Mouse (Mus musculus) neural tube, embryonic 13.5 days (tissue): ENCODE data around the gene Ppm1l. TPM values are rescaled to one million over a fixed set of nuclear protein-coding genes. Genes with fewer than 3 reads are reported as not detected.
"Not testable (repeated sequence)": the region's sequence is repeated elsewhere in the genome, so short reads cannot be mapped to it uniquely, and the experiment has no call there.

Experiments used
- ATAC-seq: fragments of 200-750 bp; cut with Nextera tagmentation; 2 replicates; pipeline ENCODE4 v1.8.0; 2017; ENCODE audit warnings: low read depth, mild to moderate bottlenecking, moderate TSS enrichment, moderate library complexity
- H3K27ac ChIP-seq: fragments of 300-500 bp; sonication (generic); replicated peaks from 2 replicates; pipeline ENCODE4 v1.5.1; 2015; ENCODE audit warnings: moderate library complexity, mild to moderate bottlenecking, inconsistent platforms
- H3K27me3 ChIP-seq: fragments of 300-500 bp; sonication (generic); 2 replicates; pipeline ENCODE4 v1.6.1; 2015; ENCODE audit warnings: mild to moderate bottlenecking, inconsistent platforms
- H3K36me3 ChIP-seq: fragments of 300-500 bp; sonication (generic); 2 replicates; pipeline ENCODE4 v1.6.1; 2015; ENCODE audit warnings: mild to moderate bottlenecking, inconsistent platforms
- H3K4me1 ChIP-seq: fragments of 300-500 bp; sonication (generic); replicated peaks from 2 replicates; pipeline ENCODE4 v1.6.1; 2015; ENCODE audit warnings: inconsistent platforms
- H3K4me2 ChIP-seq: fragments of 300-500 bp; sonication (generic); 2 replicates; pipeline ENCODE4 v1.6.1; 2015; ENCODE audit warnings: inconsistent platforms, mild to moderate bottlenecking, moderate library complexity
- H3K4me3 ChIP-seq: fragments of 300-500 bp; sonication (generic); 2 replicates; pipeline ENCODE4 v1.5.1; 2015; ENCODE audit warnings: mild to moderate bottlenecking, inconsistent platforms
- H3K9ac ChIP-seq: fragments of 300-500 bp; sonication (generic); 2 replicates; pipeline ENCODE4 v1.6.1; 2015; ENCODE audit warnings: moderate library complexity, mild to moderate bottlenecking, inconsistent platforms
- H3K9me3 ChIP-seq: fragments of 300-500 bp; sonication (generic); 2 replicates; pipeline ENCODE4 v1.6.1; 2016; ENCODE audit warnings: inconsistent platforms
- WGBS: fragments of 180-500 bp; shearing (Covaris S2); methylation state at CpG from one replicate; pipeline ENCODE4 v1.1.7; 2015; 5-methylcytosine and 5-hydroxymethylcytosine counted together
- polyA plus RNA-seq: library from polyadenylated mRNA; unstranded; fragments of >200 nt; fragmentation: Nextera tagmentation; extraction: Ambion mirVana; gene quantifications from 2 replicates; pipeline ENCODE4 v1.2.1, GENCODE M21; 2015

The Ppm1l gene
- polyA plus RNA-seq, 1 experiment from 2014 or later = 24.9 TPM

DNA sequence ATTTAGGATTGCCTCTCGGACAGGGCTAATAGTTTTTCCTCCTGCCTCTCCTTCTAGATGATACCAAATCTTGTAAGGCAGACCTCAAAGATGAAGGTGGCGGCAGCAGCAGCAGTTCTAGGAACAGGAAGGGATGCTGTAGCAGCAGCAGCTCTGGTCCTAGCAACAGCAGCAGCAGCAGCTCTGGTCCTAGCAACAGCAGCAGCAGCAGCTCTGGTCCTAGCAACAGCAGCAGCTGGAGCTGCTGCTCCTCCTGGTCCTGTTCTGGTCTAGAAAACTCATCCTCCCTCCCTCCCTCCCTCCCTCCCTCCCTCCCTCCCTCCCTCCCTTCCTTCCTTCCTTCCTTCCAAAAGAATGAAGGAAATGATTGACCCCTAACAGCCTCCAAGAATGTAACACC lies 108.1 kb downstream of the Ppm1l start:
- H3K9ac ChIP-seq, H3K9me3 ChIP-seq, H3K4me3 ChIP-seq, H3K27me3 ChIP-seq, H3K4me2 ChIP-seq, ATAC-seq, H3K27ac ChIP-seq, H3K36me3 ChIP-seq: not testable (repeated sequence)
- peaks cover 16% of the 10 kb centered on the region for H3K4me1 ChIP-seq
- 76% methylated on average over 2 of the region's 2 CpGs for WGBS

DNA sequence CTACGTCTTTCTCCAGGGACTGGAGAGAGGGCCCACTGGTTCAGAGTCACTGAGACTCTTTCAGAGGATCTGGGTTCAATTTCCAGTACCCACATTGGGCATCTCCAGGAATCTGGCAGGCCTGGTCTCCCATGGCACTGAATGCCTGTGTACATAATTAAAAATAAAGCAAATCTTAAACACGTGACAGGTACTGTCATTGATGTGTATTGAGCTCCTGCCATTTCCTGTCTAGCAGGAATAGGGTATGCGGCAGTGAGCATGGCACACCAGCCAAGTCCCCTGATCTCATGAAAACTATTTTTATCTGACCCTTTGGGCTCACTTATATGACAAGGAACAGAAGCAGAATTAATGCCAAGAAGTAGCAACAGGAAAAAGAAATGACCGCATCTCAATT lies 110.6 kb downstream of the Ppm1l start:
- Histone ChIP-seq H3K9me3 (peaks cover 2% of the 10 kb centered on the region; the same call in 1 of the 2 replicates), H3K4me3 (no peak overlapping the region), H3K27ac (no peak overlapping the region), H3K4me1 (peaks cover 16% of the 10 kb centered on the region), H3K9ac (no peak overlapping the region), H3K27me3 (no peaks in the 10 kb centered on the region), H3K4me2 (no peak overlapping the region), H3K36me3 (no peaks in the 10 kb centered on the region)
- 82% methylated on average over 4 of the region's 4 CpGs for WGBS
- no peak for ATAC-seq

DNA sequence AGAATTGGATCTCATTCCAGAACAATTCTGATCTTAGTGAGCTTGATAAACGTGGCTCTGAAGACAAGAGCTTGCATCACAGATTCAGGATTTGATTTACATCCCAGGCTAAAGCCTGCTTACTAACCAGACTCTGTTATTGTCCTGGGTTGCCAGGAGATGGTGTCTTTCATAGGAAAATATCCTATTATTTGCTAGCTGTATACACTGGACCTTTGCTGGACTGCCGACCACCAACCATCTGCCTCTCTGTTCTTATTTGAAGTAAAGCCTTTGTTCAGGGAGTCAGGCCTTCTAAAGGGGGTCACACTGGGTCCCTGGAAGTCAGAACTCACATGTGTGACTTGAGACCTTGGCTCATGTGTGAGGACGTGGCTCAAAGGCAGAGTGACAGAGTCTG lies 111.6 kb downstream of the Ppm1l start:
- no peak overlapping the region for H3K27ac ChIP-seq
- no peaks in the 10 kb centered on the region for H3K36me3 ChIP-seq
- no peak overlapping the region for H3K9ac ChIP-seq
- H3K9me3 ChIP-seq = no peaks in the 10 kb centered on the region
- H3K27me3 ChIP-seq = no peaks in the 10 kb centered on the region
- H3K4me1 ChIP-seq = peaks cover 17% of the 10 kb centered on the region
- no peak overlapping the region for H3K4me2 ChIP-seq
- WGBS = 16% methylated on average over 3 of the region's 3 CpGs
- no peak overlapping the region for H3K4me3 ChIP-seq
- no peak for ATAC-seq

DNA sequence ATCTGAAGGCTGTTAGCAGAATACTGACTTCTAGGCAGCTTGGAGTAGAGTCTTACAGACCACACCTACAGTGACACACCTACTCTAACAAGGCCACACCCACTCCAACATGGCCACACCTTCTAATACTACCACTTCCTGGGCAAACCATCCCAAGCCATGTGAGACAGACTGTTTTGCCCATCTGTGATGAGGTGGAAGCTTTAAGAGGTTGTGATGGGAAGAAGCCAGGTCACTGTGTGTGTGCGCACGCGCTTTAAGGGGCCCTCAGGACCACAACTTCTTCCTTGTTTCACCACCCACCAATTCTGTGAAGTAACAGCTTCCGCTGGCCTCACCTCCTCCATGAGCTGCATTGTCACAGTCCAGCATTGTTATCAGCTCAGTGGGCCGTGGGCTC lies 112.7 kb downstream of the Ppm1l start:
- Histone ChIP-seq H3K4me1 (peaks cover 25% of the 10 kb centered on the region), H3K27ac (no peak overlapping the region), H3K4me3 (no peak overlapping the region), H3K27me3 (no peaks in the 10 kb centered on the region), H3K9me3 (no peaks in the 10 kb centered on the region), H3K9ac (no peak overlapping the region), H3K4me2 (no peak overlapping the region), H3K36me3 (no peaks in the 10 kb centered on the region)
- WGBS = 92% methylated on average over 5 of the region's 5 CpGs
- ATAC-seq = no peak

DNA sequence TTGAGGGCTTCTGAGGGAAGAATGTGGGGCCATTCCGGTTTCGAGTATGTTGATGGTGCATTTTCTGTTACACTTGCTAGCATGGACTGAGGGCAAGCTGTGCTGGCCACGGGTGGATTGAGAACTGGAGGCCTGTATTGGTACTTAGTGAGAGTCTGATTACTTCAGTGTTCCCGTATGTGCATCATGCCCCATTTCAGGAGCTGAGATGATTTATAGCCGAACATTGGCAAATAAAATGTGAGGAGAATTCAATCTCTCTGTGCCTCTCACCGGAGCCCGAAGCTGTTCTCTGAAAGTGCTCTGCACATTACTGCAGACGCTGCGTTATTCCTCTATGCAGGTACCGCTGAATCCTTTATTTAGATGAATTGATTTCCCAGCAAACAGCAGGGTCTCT lies 116.9 kb downstream of the Ppm1l start:
- no peaks in the 10 kb centered on the region for H3K9me3 ChIP-seq
- no peak overlapping the region for H3K4me2 ChIP-seq
- peaks cover 18% of the 10 kb centered on the region for H3K4me1 ChIP-seq
- H3K27ac ChIP-seq = peak overlapping the region; percentile 23; the same call in 1 of the 2 replicates
- no peak overlapping the region for H3K4me3 ChIP-seq
- no peaks in the 10 kb centered on the region for H3K36me3 ChIP-seq
- 68% methylated on average over 10 of the region's 10 CpGs for WGBS
- H3K9ac ChIP-seq = no peak overlapping the region
- H3K27me3 ChIP-seq = no peaks in the 10 kb centered on the region
- ATAC-seq = no peak

DNA sequence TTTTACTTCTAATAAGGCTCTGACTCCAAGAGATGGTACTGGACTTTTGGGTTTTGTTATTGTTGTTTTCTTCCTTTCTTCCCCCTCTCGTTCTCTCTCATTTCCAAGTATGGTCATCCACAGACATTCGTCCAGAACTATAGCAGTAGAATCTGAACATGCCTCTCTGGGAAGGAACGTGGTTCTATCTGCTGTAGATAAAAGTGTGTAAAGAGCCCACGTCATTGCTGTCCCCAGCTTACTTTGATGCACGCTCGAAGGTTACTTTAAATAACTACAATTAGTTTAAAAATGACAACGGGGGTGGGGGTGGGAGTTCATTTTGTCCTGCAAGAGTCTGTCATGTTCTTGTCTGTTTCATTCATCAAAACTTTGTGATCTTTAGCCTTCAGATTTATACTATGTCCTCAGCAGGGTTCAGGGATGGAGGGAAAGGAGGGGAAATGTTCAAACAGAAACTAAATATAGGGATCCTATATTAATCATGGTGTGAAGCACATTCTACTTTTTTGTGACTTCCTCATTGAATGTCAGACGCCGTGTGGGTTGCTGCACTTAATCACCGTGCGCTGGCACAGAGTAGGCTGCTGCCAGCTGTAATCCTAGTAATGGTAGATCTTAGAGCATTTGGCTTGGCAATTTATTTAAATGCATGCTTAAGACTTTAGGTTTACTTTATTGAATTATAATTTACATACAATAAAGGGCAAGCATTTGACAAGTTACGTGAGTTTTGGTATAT lies 122.3 kb downstream of the Ppm1l start:
- ATAC-seq = no peak
- Histone ChIP-seq H3K27ac (no peak overlapping the region), H3K4me3 (no peak overlapping the region), H3K9me3 (no peaks in the 10 kb centered on the region), H3K9ac (no peak overlapping the region), H3K4me2 (no peak overlapping the region), H3K4me1 (peaks cover 15% of the 10 kb centered on the region), H3K27me3 (no peaks in the 10 kb centered on the region), H3K36me3 (no peaks in the 10 kb centered on the region)
- 79% methylated on average over 12 of the region's 12 CpGs for WGBS

DNA sequence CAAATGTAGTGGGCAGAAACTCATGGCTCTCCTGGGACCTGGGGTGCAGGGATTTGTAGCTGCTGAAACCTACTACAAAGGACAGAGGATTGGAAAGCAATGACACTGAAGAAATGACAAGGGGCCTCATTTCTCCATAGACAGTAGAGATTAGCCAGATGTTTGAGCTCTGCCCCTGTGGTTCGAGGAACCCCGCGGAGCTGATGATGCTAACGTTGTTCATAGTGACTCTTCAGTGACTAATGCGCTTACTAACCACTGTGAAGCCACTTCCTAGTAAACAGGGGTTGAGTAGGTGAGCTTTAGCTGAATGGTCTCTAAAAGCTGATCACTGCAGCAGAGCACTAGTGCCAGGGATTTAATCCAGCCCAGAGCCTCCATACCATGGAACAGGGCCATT lies 124.1 kb downstream of the Ppm1l start:
- Histone ChIP-seq H3K36me3 (no peaks in the 10 kb centered on the region), H3K9me3 (no peaks in the 10 kb centered on the region), H3K4me1 (peaks cover 6% of the 10 kb centered on the region), H3K9ac (no peak overlapping the region), H3K4me2 (no peak overlapping the region), H3K27me3 (no peaks in the 10 kb centered on the region), H3K27ac (no peak overlapping the region), H3K4me3 (no peak overlapping the region)
- WGBS = 55% methylated on average over 5 of the region's 5 CpGs
- ATAC-seq = no peak

DNA sequence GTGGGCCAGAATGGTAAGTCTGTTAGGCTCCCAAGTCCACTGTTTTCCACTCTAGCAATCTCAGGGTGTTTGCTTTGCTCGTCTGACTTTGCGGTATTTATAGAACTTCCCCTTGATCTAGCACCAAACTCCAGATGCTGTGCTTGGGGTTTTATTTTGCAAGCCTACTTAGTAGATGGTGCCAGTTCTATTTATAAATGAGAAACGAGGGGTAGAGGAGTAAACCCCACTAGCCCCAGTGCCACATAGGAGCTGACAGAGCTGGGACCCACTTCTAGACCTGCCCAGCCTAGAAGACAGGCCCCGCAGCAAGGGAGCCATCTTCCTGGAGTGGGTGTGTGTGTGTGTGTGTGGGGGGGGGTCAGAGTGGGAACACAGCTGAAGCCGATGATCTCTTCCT lies 130.3 kb downstream of the Ppm1l start:
- 0 out of 2 replicates have a peak, but pooled peaks cover 3% of the 10 kb centered on the region for H3K4me1 ChIP-seq
- no peak for ATAC-seq
- 89% methylated on average over 5 of the region's 5 CpGs for WGBS
- H3K36me3 ChIP-seq = no peaks in the 10 kb centered on the region
- H3K4me2 ChIP-seq = no peak overlapping the region
- H3K27ac ChIP-seq = no peak overlapping the region
- H3K4me3 ChIP-seq = no peak overlapping the region
- H3K9ac ChIP-seq = no peak overlapping the region
- no peaks in the 10 kb centered on the region for H3K27me3 ChIP-seq
- no peaks in the 10 kb centered on the region for H3K9me3 ChIP-seq

DNA sequence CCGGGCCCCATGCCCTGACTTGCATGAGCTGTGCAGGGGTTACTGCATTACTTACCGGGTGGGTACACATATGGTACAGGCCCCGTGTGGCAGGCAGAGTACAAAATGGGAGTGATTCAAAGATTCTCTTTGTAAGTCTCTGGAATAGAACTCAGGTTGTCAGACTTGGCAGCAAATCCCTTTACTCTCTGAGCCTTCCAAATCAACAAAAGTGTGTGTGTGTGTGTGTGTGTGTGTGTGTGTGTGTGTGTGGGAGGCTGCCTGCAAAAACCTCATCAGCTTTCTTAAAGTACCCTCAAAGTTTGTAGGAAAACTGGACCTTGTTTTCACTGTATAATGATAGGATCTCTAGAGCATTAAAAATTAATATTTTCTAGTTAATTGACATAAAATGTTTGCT lies 132.4 kb downstream of the Ppm1l start:
- no peak overlapping the region for H3K27ac ChIP-seq
- H3K4me3 ChIP-seq = no peak overlapping the region
- H3K9me3 ChIP-seq = no peaks in the 10 kb centered on the region
- H3K4me1 ChIP-seq = 0 out of 2 replicates have a peak, but pooled peaks cover 3% of the 10 kb centered on the region
- H3K9ac ChIP-seq = no peak overlapping the region
- WGBS = 71% methylated on average over 3 of the region's 3 CpGs
- no peak for ATAC-seq
- H3K27me3 ChIP-seq = no peaks in the 10 kb centered on the region
- H3K4me2 ChIP-seq = no peak overlapping the region
- H3K36me3 ChIP-seq = no peaks in the 10 kb centered on the region

DNA sequence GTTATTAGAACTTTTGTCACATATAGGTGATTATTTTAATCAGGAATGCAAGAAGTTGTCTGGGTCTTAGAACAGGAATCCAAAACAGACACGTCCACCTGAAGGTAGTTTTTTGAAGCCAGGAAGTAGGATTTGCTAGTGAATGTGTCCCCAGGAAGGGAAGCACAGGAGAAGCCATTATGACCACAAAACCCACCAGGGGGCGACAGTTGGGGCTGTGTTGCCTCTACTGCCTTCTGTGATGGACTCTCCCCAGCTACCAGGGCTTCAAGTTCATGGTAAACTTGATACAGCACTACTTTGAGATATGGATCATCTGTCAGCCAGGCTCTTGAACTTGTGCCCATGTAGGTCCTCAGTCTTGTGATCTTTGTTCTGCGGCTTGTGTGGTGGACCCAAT lies 137.7 kb downstream of the Ppm1l start:
- H3K9ac ChIP-seq = no peak overlapping the region
- H3K27me3 ChIP-seq = no peaks in the 10 kb centered on the region
- H3K4me3 ChIP-seq = no peak overlapping the region
- no peaks in the 10 kb centered on the region for H3K9me3 ChIP-seq
- WGBS = 82% methylated on average over 3 of the region's 3 CpGs
- H3K36me3 ChIP-seq = no peaks in the 10 kb centered on the region
- H3K4me1 ChIP-seq = no peaks in the 10 kb centered on the region
- H3K4me2 ChIP-seq = no peak overlapping the region
- H3K27ac ChIP-seq = no peak overlapping the region
- no peak for ATAC-seq

DNA sequence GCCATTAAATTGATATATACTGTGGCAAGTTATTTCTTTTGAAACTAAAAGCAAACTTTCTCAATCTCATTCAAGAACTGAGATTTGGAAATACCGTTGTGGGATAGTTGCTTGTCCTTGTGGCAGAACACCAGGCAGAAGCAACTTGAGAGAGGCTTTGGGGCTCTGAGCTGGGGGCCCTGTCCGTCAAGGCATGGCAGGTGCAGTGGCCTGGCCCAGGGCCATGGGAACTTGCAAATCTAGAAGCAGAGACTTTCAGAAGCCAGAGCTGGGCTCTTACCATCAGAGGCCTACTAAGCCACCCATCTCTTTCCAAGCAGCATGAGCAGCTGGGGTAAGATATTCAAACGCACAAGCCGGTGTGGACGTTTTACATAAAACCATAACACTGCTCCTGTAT lies 139.4 kb downstream of the Ppm1l start:
- H3K4me2 ChIP-seq = no peak overlapping the region
- no peaks in the 10 kb centered on the region for H3K9me3 ChIP-seq
- H3K4me3 ChIP-seq = no peak overlapping the region
- no peak overlapping the region for H3K27ac ChIP-seq
- no peaks in the 10 kb centered on the region for H3K4me1 ChIP-seq
- no peak overlapping the region for H3K9ac ChIP-seq
- whole genome bisulfite sequencing = 90% methylated on average over 5 of the region's 5 CpGs
- no peaks in the 10 kb centered on the region for H3K27me3 ChIP-seq
- ATAC-seq = no peak
- no peaks in the 10 kb centered on the region for H3K36me3 ChIP-seq

DNA sequence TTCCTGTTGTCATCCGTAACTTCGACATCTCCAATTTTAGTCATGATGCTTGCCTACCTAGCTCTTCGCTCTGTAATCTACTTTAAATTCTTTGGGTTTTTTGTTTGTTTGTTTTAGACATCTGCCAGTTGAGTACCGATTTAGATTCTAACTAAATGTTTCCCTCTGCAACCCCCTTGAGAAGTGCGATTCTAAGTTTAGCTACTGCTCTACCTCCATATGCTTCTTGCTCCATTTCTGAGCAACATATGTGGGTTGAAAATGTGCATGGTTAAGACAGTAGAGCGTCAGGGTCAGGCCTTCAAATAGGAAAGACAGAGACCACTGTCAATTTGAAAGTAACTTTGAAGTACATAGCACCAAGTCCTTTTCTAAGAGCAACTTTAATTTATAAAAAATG lies 142.1 kb downstream of the Ppm1l start:
- no peak overlapping the region for H3K9ac ChIP-seq
- H3K4me1 ChIP-seq = no peaks in the 10 kb centered on the region

DNA sequence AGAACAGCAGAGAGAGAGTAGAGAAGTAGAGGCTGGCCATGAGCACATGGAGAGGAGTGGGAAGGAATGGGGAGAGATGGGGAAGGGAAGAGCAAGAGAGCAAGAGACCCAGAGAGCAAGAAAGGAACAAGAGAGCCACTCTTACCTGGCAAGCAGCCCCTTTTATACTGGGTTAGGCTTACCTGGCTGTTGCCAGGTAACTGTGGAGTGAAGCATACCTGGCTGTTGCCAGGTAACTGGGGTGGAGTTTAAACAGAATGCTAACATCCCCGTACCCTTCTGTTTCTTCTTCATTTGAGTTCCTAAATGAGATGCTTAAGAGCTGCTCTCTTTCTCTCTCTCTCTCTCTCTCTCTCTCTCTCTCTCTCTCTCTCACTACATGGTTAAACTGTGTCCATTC lies 145.3 kb downstream of the Ppm1l start:
- ATAC-seq = no peak
- no peak overlapping the region for H3K27ac ChIP-seq
- no peaks in the 10 kb centered on the region for H3K27me3 ChIP-seq
- H3K4me2 ChIP-seq = no peak overlapping the region
- H3K36me3 ChIP-seq = no peaks in the 10 kb centered on the region
- no peaks in the 10 kb centered on the region for H3K9me3 ChIP-seq
- WGBS = 78% methylated on average over 1 of the region's 1 CpGs
- H3K4me1 ChIP-seq = no peaks in the 10 kb centered on the region
- H3K4me3 ChIP-seq = no peak overlapping the region
- H3K9ac ChIP-seq = no peak overlapping the region

More for the DNA sequence above, 142.1 kb downstream of the Ppm1l start:
- Histone ChIP-seq H3K36me3 (no peaks in the 10 kb centered on the region), H3K27ac (no peak overlapping the region), H3K4me3 (no peak overlapping the region), H3K4me2 (no peak overlapping the region), H3K9me3 (no peaks in the 10 kb centered on the region), H3K27me3 (no peaks in the 10 kb centered on the region)
- WGBS = 93% methylated on average over 6 of the region's 6 CpGs
- ATAC-seq = no peak
